Mouse (Mus musculus) liver, postnatal 0 days (tissue): ENCODE data around the gene Snx20.
"Not testable (repeated sequence)": the region's sequence is repeated elsewhere in the genome, so short reads cannot be mapped to it uniquely, and the experiment has no call there.

Experiments used
- CTCF ChIP-seq: sonication (generic); IDR thresholded peaks from 2 replicates; pipeline ENCODE4 v1.5.1; 2016; ENCODE audit warnings: antibody characterized with exemption, low read depth
- EP300 ChIP-seq: IDR thresholded peaks from 2 replicates; pipeline ENCODE4 v1.6.1; 2016; ENCODE audit warnings: antibody characterized with exemption, low read depth, mild to moderate bottlenecking

DNA sequence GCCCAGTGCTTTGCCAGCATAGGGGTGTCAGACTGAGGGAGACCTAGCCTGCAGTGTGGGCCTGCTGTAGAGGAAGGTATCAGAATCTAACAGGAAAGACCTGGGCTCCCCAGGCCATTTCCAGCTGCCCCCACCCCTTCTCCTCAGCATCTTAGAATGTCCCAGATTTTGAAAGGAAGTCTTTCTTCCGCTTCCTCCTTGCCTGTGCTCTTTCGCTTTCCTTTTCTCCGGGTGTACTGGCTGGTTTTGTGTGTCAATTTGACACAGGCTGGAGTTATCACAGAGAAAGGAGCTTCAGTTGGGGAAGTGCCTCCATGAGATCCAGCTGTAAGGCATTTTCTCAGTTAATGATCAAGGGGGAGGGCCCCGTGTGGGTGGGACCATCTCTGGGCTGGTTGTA lies 15.2 kb upstream of the Snx20 start:
- not testable (repeated sequence) for TF ChIP-seq CTCF, EP300
